Mouse (Mus musculus) hindbrain, postnatal 0 days (tissue): ENCODE measurements around the gene Actl11. TPM values are rescaled to one million over a fixed set of nuclear protein-coding genes. Genes with fewer than 3 reads are reported as not detected.

Experiments used
- ATAC-seq: fragments of 200-750 bp; cut with Nextera tagmentation; 2 replicates; pipeline ENCODE4 v1.8.0; 2017; ENCODE audit warnings: mild to moderate bottlenecking, moderate TSS enrichment, moderate library complexity
- DNase-seq: peaks from one replicate; pipeline ENCODE4 v3.0.0-alpha.2; 2015; ENCODE audit warnings: low spot score
- H3K27ac ChIP-seq: fragments of 300-500 bp; sonication (generic); 2 replicates; pipeline ENCODE4 v1.5.1; 2014; ENCODE audit warnings: mild to moderate bottlenecking
- H3K27me3 ChIP-seq: fragments of 300-500 bp; sonication (generic); 2 replicates; pipeline ENCODE4 v1.6.1; 2014; ENCODE audit warnings: low read length, mixed read lengths; ENCODE audit not compliant: insufficient read depth
- H3K36me3 ChIP-seq: fragments of 300-500 bp; sonication (generic); 2 replicates; pipeline ENCODE4 v1.6.1; 2014; ENCODE audit warnings: low read length, mixed read lengths; ENCODE audit not compliant: insufficient read depth
- H3K4me1 ChIP-seq: fragments of 300-500 bp; sonication (generic); 2 replicates; pipeline ENCODE4 v1.6.1; 2014; ENCODE audit warnings: antibody characterized with exemption, low read length, mixed read lengths; ENCODE audit not compliant: insufficient read depth
- H3K4me2 ChIP-seq: fragments of 300-500 bp; sonication (generic); 2 replicates; pipeline ENCODE4 v1.6.1; 2014; ENCODE audit warnings: low read depth, mild to moderate bottlenecking, low read length, moderate library complexity, mixed read lengths
- H3K4me3 ChIP-seq: fragments of 300-500 bp; sonication (generic); 2 replicates; pipeline ENCODE4 v1.5.1; 2014; ENCODE audit warnings: low read length
- H3K9ac ChIP-seq: fragments of 300-500 bp; sonication (generic); replicated peaks from 2 replicates; pipeline ENCODE4 v1.6.1; 2014; ENCODE audit warnings: mild to moderate bottlenecking, low read length, moderate library complexity, mixed read lengths
- H3K9me3 ChIP-seq: fragments of 300-500 bp; sonication (generic); 2 replicates; pipeline ENCODE4 v1.6.1; 2016; ENCODE audit warnings: low read length, mixed read lengths
- CTCF ChIP-seq: IDR thresholded peaks from 2 replicates; pipeline ENCODE4 v1.5.1; 2016; ENCODE audit warnings: antibody characterized with exemption, control low read depth, low read depth
- WGBS: fragments of 180-500 bp; shearing (Covaris S2); extraction: QIAGEN DNeasy Blood & Tissue Kit; methylation state at CpG from one replicate; pipeline ENCODE4 v1.1.7; 2014; 5-methylcytosine and 5-hydroxymethylcytosine counted together
- polyA plus RNA-seq: library from polyadenylated mRNA; unstranded; fragments of >200 nt; fragmentation: Nextera tagmentation; extraction: Ambion mirVana; gene quantifications from 2 replicates; pipeline ENCODE4 v1.2.1, GENCODE M21; 2015
- total RNA-seq: library from RNA; depleted of rRNA; stranded (reverse); fragments of >200 nt; gene quantifications from 2 replicates; pipeline ENCODE4 v1.2.3, GENCODE M21; 2014

The Actl11 gene
- total and polyA plus RNA-seq, 2 experiments from 2014 or later, result not detected

GRCm38 (mm10) chr9:107949184-107949921 lies 21.1 kb downstream of the Actl11 start:
- Histone ChIP-seq H3K9me3 (no peaks in the 10 kb centered on the region), H3K36me3 (no peaks in the 10 kb centered on the region), H3K27me3 (no peaks in the 10 kb centered on the region), H3K9ac (no peak overlapping the region), H3K27ac (no peak overlapping the region), H3K4me1 (peaks cover 5% of the 10 kb centered on the region), H3K4me2 (no peak overlapping the region), H3K4me3 (no peak overlapping the region)
- ATAC-seq (no peak), DNase-seq (no peak)
- WGBS, result 82% methylated on average over 13 of the region's 13 CpGs
- no peak for TF ChIP-seq CTCF

- no peak for TF ChIP-seq CTCF
- H3K36me3 ChIP-seq, result no peaks in the 10 kb centered on the region
- H3K9ac ChIP-seq, result peak within 1 kb of the TSS; percentile 51
- H3K27ac ChIP-seq, result peak within 1 kb of the TSS; percentile 80; the same call in 1 of the 2 replicates
- peak within 1 kb of the TSS; percentile 89 for H3K4me2 ChIP-seq
- H3K9me3 ChIP-seq, result no peaks in the 10 kb centered on the region
- peak within 1 kb of the TSS; percentile 55 for H3K4me3 ChIP-seq
- DNase-seq (no peak), ATAC-seq (no peak)
- H3K27me3 ChIP-seq, result no peaks in the 10 kb centered on the region
- H3K4me1 ChIP-seq, result peaks cover 5% of the 10 kb centered on the region
- 94% methylated on average over 10 of the region's 10 CpGs for WGBS
These were observed 21.6 kb downstream of the Actl11 start, which contains the start of gene Traip for GRCm38 (mm10) chr9:107949922-107950235. Gene Traip (plus strand): TSS chr9:107950136.

GRCm38 (mm10) chr9:107950460-107951355 lies 22.4 kb downstream of the Actl11 start:
- H3K36me3 ChIP-seq, result no peaks in the 10 kb centered on the region
- H3K4me2 ChIP-seq, result peak overlapping the region; percentile 89
- no peak for TF ChIP-seq CTCF
- peak overlapping the region; percentile 55 for H3K4me3 ChIP-seq
- H3K27ac ChIP-seq, result peak overlapping the region; percentile 80; the same call in 1 of the 2 replicates
- no peaks in the 10 kb centered on the region for H3K27me3 ChIP-seq
- H3K9ac ChIP-seq, result peak overlapping the region; percentile 51
- 15% methylated on average over 45 of the region's 45 CpGs for WGBS
- peak; percentile 95 for ATAC-seq
- no peaks in the 10 kb centered on the region for H3K9me3 ChIP-seq
- peaks cover 5% of the 10 kb centered on the region for H3K4me1 ChIP-seq
- DNase-seq, result peak; percentile 95

GRCm38 (mm10) chr9:107955613-107956289 lies 27.5 kb downstream of the Actl11 start:
- Histone ChIP-seq H3K4me3 (no peak overlapping the region), H3K27ac (no peak overlapping the region), H3K4me1 (no peaks in the 10 kb centered on the region; the same call in 1 of the 2 replicates), H3K9ac (no peak overlapping the region), H3K9me3 (no peaks in the 10 kb centered on the region), H3K4me2 (no peak overlapping the region), H3K27me3 (no peaks in the 10 kb centered on the region), H3K36me3 (no peaks in the 10 kb centered on the region; the same call in 1 of the 2 replicates)
- WGBS, result 84% methylated on average over 6 of the region's 6 CpGs
- ATAC-seq, result no peak
- TF ChIP-seq CTCF, result no peak
- no peak for DNase-seq

- TF ChIP-seq CTCF, result no peak
- Histone ChIP-seq H3K36me3 (no peaks in the 10 kb centered on the region; the same call in 1 of the 2 replicates), H3K9me3 (no peaks in the 10 kb centered on the region), H3K27me3 (no peaks in the 10 kb centered on the region), H3K4me3 (no peak overlapping the region), H3K4me2 (no peak overlapping the region), H3K27ac (no peak overlapping the region), H3K9ac (no peak overlapping the region), H3K4me1 (peaks cover 6% of the 10 kb centered on the region)
- ATAC-seq (no peak), DNase-seq (no peak)
- 27% methylated on average over 6 of the region's 6 CpGs for WGBS
These were observed 28.9 kb downstream of the Actl11 start for GRCm38 (mm10) chr9:107957141-107957540.

GRCm38 (mm10) chr9:107959896-107960295 lies 31.6 kb downstream of the Actl11 start:
- Histone ChIP-seq H3K4me2 (no peak overlapping the region), H3K4me1 (peaks cover 7% of the 10 kb centered on the region), H3K27me3 (no peaks in the 10 kb centered on the region), H3K36me3 (no peaks in the 10 kb centered on the region; the same call in 1 of the 2 replicates), H3K9ac (no peak overlapping the region), H3K9me3 (no peaks in the 10 kb centered on the region), H3K4me3 (no peak overlapping the region), H3K27ac (0 out of 2 replicates have a peak overlapping the region, but pooled peaks have one; percentile 87)
- no peak for DNase-seq
- ATAC-seq, result no peak
- 68% methylated on average over 6 of the region's 6 CpGs for WGBS
- TF ChIP-seq CTCF, result no peak
